Mouse (Mus musculus) liver, adult (tissue): Measurements from ENCODE around the gene Maml1.

Source experiments
- GATA4 ChIP-seq: IDR thresholded peaks from 2 replicates; pipeline ENCODE4 v1.6.1; 2014; ENCODE audit warnings: mild to moderate bottlenecking, low read length; ENCODE audit not compliant: insufficient replicate concordance

Maml1 gene

GRCm38 (mm10) chr11:50223783-50224662 is 68.1 kb downstream of the Maml1 start:
- no peak for TF ChIP-seq GATA4

GRCm38 (mm10) chr11:50222559-50223276 is 69.4 kb downstream of the Maml1 start:
- TF ChIP-seq GATA4: no peak

GRCm38 (mm10) chr11:50219833-50220232 is 72.3 kb downstream of the Maml1 start:
- TF ChIP-seq GATA4: no peak

DNA sequence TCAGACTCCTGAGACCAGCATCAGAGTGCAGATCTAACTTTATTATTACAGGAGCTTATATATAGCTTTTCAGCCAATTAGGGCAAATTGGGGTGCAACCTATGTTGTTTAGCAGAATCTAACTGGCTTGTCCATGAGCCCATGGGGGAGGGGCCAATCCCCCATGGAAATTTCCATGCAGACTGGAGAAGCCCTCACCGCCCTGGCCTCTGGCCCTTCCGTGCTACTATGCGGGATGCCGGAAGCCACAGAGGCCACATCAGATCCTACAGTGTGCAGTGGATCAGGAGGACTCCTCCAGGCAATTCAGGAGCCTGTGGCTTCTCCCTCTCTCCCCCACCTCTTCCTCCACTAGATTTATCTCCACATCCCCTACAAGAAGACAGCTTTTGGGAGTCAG is 74.3 kb downstream of the Maml1 start:
- TF ChIP-seq GATA4: no peak

- no peak for TF ChIP-seq GATA4
Observed at GRCm38 (mm10) chr11:50216724-50217366, 75.3 kb downstream of the Maml1 start.

GRCm38 (mm10) chr11:50215633-50216032 is 76.5 kb downstream of the Maml1 start:
- TF ChIP-seq GATA4: no peak

DNA sequence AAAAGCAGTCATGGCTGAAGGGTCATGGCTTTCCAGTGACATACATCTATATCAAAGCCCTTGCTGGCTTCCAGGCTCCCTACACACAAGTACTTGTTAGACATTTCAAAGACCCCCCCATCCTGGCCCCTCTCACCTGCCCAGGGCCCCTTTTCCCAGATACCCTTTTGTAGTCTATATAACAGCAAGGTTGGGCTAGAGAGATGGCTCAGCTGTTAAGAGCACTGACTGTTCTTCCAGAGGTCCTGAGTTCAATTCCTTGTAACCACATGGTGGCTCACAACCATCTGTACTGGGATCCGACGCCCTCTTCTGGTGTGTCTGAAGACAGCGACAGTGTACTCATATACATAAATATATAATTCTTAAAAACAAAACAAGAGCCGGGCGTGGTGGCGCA is 77.5 kb downstream of the Maml1 start:
- no peak for TF ChIP-seq GATA4

DNA sequence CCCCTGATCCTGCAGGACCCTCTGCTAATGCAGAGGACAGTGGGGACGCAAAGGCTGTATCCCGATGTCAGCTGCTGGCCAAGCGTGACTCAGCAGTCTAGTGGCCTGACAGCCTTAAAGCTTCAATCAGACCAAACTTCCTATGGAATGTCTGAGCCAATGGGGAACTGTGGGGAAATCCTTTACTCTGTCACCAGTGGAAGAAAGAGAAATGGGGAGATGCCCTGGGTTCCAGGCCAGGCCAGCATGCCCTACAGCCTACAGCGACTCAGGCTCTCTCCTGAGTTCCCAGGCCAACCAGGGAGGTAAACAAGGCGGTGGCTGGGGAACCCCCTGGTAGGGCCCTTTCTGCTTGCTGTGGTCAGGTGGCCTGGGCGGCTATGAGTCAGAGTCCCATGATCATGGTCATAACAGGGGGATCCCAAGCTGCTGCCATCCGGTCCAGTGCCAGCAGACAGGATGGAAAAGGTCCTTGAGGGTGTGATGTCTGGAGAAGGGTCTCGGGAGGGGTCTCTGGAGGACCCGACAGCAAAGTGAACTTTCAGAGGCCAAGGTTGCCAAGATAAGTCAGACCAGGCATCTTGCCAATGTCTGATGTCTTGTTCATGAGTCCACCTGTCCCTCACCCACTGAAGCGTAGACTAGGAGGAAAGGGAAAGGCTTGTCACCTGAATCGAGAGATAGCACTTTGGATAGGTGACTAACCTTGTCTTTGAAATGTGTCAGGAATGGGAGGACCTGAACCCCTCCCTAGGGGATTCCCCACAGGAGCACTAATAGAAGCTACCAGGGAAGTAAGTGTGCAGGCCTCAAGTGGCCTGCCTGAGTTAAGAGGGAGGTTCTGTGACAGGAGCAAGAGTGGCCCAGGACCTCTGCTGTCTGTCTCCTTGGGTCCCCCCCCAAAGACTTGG is 79.0 kb downstream of the Maml1 start:
- no peak for TF ChIP-seq GATA4

DNA sequence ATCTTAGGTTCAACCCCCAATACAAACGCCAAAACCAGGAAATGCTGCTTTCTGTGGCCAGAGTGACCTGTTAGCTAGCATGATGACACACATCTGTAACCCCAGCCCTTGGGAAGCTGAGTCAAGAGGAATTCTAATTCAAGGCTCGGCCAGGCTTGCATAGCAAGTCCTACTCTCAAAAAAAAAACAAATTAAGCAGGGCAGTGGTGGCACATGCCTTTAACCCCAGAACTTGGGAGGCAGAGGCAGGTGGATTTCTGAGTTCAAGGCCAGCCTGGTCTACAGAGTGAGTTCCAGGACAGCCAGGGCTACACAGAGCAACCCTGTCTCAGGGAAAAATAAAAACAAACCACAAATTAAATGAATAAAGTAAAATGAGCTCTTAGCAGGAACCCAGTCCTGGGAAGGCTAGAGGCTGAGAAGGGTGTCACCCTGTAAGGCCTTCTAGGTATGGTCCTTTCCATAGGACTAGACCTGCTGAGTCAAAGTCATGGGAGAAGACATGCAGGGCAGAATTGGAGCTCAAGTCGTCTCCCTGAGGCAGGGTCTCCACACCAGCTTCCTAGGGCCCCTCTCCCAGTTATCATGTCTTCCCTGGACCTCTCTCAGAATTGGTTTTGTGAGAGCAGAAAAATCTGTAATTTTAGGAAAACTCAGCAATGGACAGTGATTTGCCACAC is 79.9 kb downstream of the Maml1 start:
- TF ChIP-seq GATA4: no peak

GRCm38 (mm10) chr11:50211322-50212059 is 80.6 kb downstream of the Maml1 start:
- TF ChIP-seq GATA4: no peak

- peak; percentile 19; the same call in 1 of the 2 replicates for TF ChIP-seq GATA4
Observed at GRCm38 (mm10) chr11:50210505-50211151, 81.5 kb downstream of the Maml1 start, which contains the start of the genes Sqstm1 and Mgat4b. TSS of gene Sqstm1 (minus strand) at chr11:50210827. TSS of gene Mgat4b (plus strand) at chr11:50210890.

GRCm38 (mm10) chr11:50210101-50210504 is 82.0 kb downstream of the Maml1 start:
- no peak for TF ChIP-seq GATA4

DNA sequence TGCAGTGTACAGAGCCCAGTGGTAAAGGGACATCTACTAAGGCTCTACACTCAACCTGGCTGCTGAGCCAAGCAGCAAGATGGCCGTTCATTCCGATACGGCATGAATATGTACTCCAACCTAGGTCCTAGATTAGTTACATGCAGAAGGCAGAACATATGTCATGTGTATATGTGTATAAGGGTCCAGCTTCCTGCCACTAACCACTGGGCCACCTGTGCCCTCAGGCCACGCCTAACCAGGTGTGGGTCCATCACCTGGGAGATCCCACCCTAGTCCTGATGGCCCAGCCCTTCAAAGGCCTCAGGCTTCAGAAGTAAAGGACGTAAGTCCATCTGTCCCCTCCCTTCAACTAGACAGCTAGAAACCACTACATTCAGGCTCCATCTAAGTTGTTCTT is 84.1 kb downstream of the Maml1 start:
- no peak for TF ChIP-seq GATA4
